8 mouse cellular contexts compared by ENCODE assay signal in the genomic region with DNA sequence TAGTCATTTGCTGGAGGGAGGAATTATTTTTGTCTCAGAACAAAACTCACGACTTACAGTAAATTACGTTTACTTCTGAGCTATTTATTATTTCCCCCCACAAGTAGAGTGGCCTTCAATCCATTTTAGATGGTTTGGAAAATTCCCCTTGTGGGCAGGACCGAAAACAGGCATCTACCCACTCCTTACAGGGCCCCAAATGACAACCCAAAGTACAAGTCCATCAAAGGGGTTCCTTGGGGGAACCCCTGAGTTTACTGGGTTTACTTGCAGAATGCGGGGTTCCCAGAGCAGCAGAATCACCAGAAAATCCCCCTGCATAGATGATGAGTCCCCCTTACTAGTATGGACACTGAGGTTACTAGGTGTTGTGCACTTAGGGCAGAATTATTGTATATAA. TPM values are rescaled to one million over a fixed set of nuclear protein-coding genes. Genes with fewer than 3 reads are reported as not detected.
DNase-seq lines count a peak whose midpoint lies in the region; ATAC-seq and TF ChIP-seq lines count a peak whose summit lies in the region.

No protein-coding gene starts in this region.

- peak overlapping the region; percentile 83 for H3K4me3 ChIP-seq in kidney, adult 2 months (ENCODE audit: insufficient read depth, low read depth, low read length)
- H3K4me3 ChIP-seq in MEL (ENCODE audit: control insufficient read depth in 1 of 2, insufficient read depth in 1 of 2, low read depth in 2 of 2, low read length in 2 of 2) = peak overlapping the region; percentile 78 to 90
- H3K4me3 ChIP-seq in hindbrain, embryonic 14.5 days (replicated peaks; ENCODE audit: low read length) = peak overlapping the region; percentile 88
- peak overlapping the region; percentile 87 for H3K4me3 ChIP-seq in midbrain, embryonic 13.5 days (replicated peaks)

- H3K9ac ChIP-seq in MEL (ENCODE audit: control insufficient read depth, low read depth, low read length, poor library complexity, severe bottlenecking) = peak overlapping the region; percentile 78
- peak overlapping the region; percentile 82 for H3K9ac ChIP-seq in hindbrain, embryonic 14.5 days
- peak overlapping the region; percentile 81 for H3K9ac ChIP-seq in midbrain, embryonic 13.5 days (replicated peaks)

- H3K27ac ChIP-seq in kidney, adult 2 months (ENCODE audit: insufficient read depth, low read depth, low read length) = no peak overlapping the region
- H3K27ac ChIP-seq in MEL (ENCODE audit: control insufficient read depth, low read depth, low read length) = peak overlapping the region; percentile 51
- H3K27ac ChIP-seq in hindbrain, embryonic 14.5 days = no peak overlapping the region
- H3K27ac ChIP-seq in midbrain, embryonic 13.5 days = no peak overlapping the region

- no peak for ATAC-seq in hindbrain, embryonic 14.5 days (ENCODE audit: low FRiP score)
- ATAC-seq in midbrain, embryonic 13.5 days = no peak

- no peak for TF ChIP-seq CTCF in kidney, adult 2 months (conservative IDR thresholded peaks at IDR 0.05; ENCODE audit: insufficient read depth, insufficient read length, low read depth, low read length)
- no peak for TF ChIP-seq CTCF in MEL (IDR thresholded peaks at IDR 0.05 in 2 of 3, conservative IDR thresholded peaks at IDR 0.05 in 1 of 3; ENCODE audit: control insufficient read depth in 1 of 3, insufficient read depth in 1 of 3, low read depth in 2 of 3, low read length in 3 of 3, poor library complexity in 1 of 3, severe bottlenecking in 1 of 3)

- WGBS in kidney, adult 2 months = 18% methylated on average over 4 of the region's 4 CpGs
- 48% methylated on average over 4 of the region's 4 CpGs for WGBS in hindbrain, embryonic 14.5 days
- 53% methylated on average over 4 of the region's 4 CpGs for WGBS in midbrain, embryonic 13.5 days

- H3K27me3 ChIP-seq in kidney, adult 2 months (replicated peaks; ENCODE audit: control insufficient read depth, insufficient read depth, low read length) = no peaks in the 10 kb centered on the region
- no peaks in the 10 kb centered on the region for H3K27me3 ChIP-seq in MEL (ENCODE audit: control insufficient read depth in 1 of 2, insufficient read depth in 2 of 2, low read length in 2 of 2)
- no peaks in the 10 kb centered on the region for H3K27me3 ChIP-seq in hindbrain, embryonic 14.5 days (ENCODE audit: control insufficient read depth, insufficient read depth, low read length)
- no peaks in the 10 kb centered on the region for H3K27me3 ChIP-seq in midbrain, embryonic 13.5 days

- H3K79me2 ChIP-seq in MEL (ENCODE audit: control insufficient read depth, insufficient read depth, low read length, poor library complexity) = peaks cover 12% of the 10 kb centered on the region

- DNase-seq in kidney, adult 2 months = no peak
- no peak for DNase-seq in kidney, adult 11 months
- DNase-seq in MEL (ENCODE audit: low read depth, low spot score) = no peak
- DNase-seq in hindbrain, embryonic 14.5 days (ENCODE audit: low spot score) = no peak
- DNase-seq in embryo, embryonic 10 days (ENCODE audit: low spot score) = no peak
- no peak for DNase-seq in testis, postnatal 10 days (ENCODE audit: low spot score)
- DNase-seq in gastrocnemius, postnatal 14 days = no peak

- TF ChIP-seq EP300 in MEL (IDR thresholded peaks at IDR 0.05; ENCODE audit: low read depth in 1 of 2, low read length in 2 of 2) = no peak

- no peak for TF ChIP-seq POLR2A in kidney, adult 2 months (IDR thresholded peaks at IDR 0.05; ENCODE audit: low read depth, low read length)
- TF ChIP-seq POLR2A in MEL (IDR thresholded peaks at IDR 0.05; ENCODE audit: control insufficient read depth in 1 of 2, insufficient read depth in 1 of 2, low read depth in 1 of 2, low read length in 2 of 2, poor library complexity in 1 of 2) = no peak

- H3K4me1 ChIP-seq in kidney, adult 2 months (ENCODE audit: control insufficient read depth, insufficient read depth, low read length) = peaks cover 2% of the 10 kb centered on the region; the same call in 1 of the 2 replicates
- H3K4me1 ChIP-seq in MEL (ENCODE audit: control insufficient read depth in 1 of 2, insufficient read depth in 2 of 2, low read length in 2 of 2) = peaks cover 0 to 11% of the 10 kb centered on the region in 2 experiments; a peak in 3 of 4 replicates
- H3K4me1 ChIP-seq in hindbrain, embryonic 14.5 days (replicated peaks; ENCODE audit: control insufficient read depth, insufficient read depth, low read length) = peaks cover 13% of the 10 kb centered on the region
- peaks cover 16% of the 10 kb centered on the region for H3K4me1 ChIP-seq in midbrain, embryonic 13.5 days (replicated peaks)

- intact Hi-C loops in gastrocnemius, postnatal 14 days (cut with DNase I; ENCODE audit: low total_unique reads) = no loop called here

- no peaks in the 10 kb centered on the region for H3K36me3 ChIP-seq in kidney, adult 2 months (ENCODE audit: control insufficient read depth, insufficient read depth, low read length)
- peaks cover 0 to 8% of the 10 kb centered on the region in 2 experiments for H3K36me3 ChIP-seq in MEL (ENCODE audit: control insufficient read depth in 1 of 2, insufficient read depth in 2 of 2, low read length in 2 of 2)
- peaks cover 36% of the 10 kb centered on the region for H3K36me3 ChIP-seq in hindbrain, embryonic 14.5 days (replicated peaks; ENCODE audit: control insufficient read depth, insufficient read depth)
- H3K36me3 ChIP-seq in midbrain, embryonic 13.5 days = peaks cover 37% of the 10 kb centered on the region

- no peaks in the 10 kb centered on the region for H3K9me3 ChIP-seq in MEL (replicated peaks; ENCODE audit: insufficient read depth, low read length)
- no peaks in the 10 kb centered on the region for H3K9me3 ChIP-seq in hindbrain, embryonic 14.5 days (ENCODE audit: control insufficient read depth, low read length)
- H3K9me3 ChIP-seq in midbrain, embryonic 13.5 days = no peaks in the 10 kb centered on the region

- H3K4me2 ChIP-seq in hindbrain, embryonic 14.5 days (replicated peaks) = peak overlapping the region; percentile 70
- H3K4me2 ChIP-seq in midbrain, embryonic 13.5 days (replicated peaks) = peak overlapping the region; percentile 65

- no peak for TF ChIP-seq RAD21 in MEL (IDR thresholded peaks at IDR 0.05; ENCODE audit: low read depth, low read length)

TF ChIP-seq in MEL, 35 proteins besides CTCF, POLR2A, EP300 and RAD21 (continues in another document):
- TF ChIP-seq ZMIZ1 (IDR thresholded peaks at IDR 0.05; ENCODE audit: low read depth, low read length) (no peak), POLR2AphosphoS5 (IDR thresholded peaks at IDR 0.05; ENCODE audit: borderline replicate concordance, low read depth, low read length) (no peak), ZNF384 (IDR thresholded peaks at IDR 0.05; ENCODE audit: low read depth, low read length) (no peak), SMC3 (IDR thresholded peaks at IDR 0.05; ENCODE audit: low read depth, low read length) (no peak), UBTF (IDR thresholded peaks at IDR 0.05; ENCODE audit: borderline replicate concordance, insufficient read depth, low read depth, low read length) (no peak), USF2 (IDR thresholded peaks at IDR 0.05; ENCODE audit: borderline replicate concordance in 1 of 2, insufficient read depth in 1 of 2, low read depth in 1 of 2, low read length in 2 of 2) (no peak), GATA1 (IDR thresholded peaks at IDR 0.05; ENCODE audit: low read depth, low read length) (no peak), CHD2 (IDR thresholded peaks at IDR 0.05; ENCODE audit: low read length) (no peak), MYB (IDR thresholded peaks at IDR 0.05; ENCODE audit: low read depth, low read length) (no peak), NELFE (IDR thresholded peaks at IDR 0.05; ENCODE audit: low read depth, low read length) (no peak), E2F4 (IDR thresholded peaks at IDR 0.05; ENCODE audit: borderline replicate concordance, low read depth, low read length) (no peak), RCOR1 (IDR thresholded peaks at IDR 0.05; ENCODE audit: low read depth, low read length) (no peak), MAZ (IDR thresholded peaks at IDR 0.05; ENCODE audit: low read depth, low read length) (no peak)

RNA-seq across cellular contexts. Expression of a gene that starts 0.8 kb away (rescaled TPM):
- 37.1 and 41.6 TPM in 2 replicates for polyA plus RNA-seq in kidney, adult 2 months (2012; rRNA removed)
- total RNA-seq in MEL (2012; rRNA removed) = 37.0 and 37.8 TPM in 2 replicates
- polyA plus RNA-seq in MEL (2012; ENCODE audit: insufficient read depth in 1 of 2, insufficient read length in 2 of 2, low read depth in 1 of 2, low replicate concordance in 2 of 2, missing spikeins in 1 of 2) = 10 to 100 TPM in 1 of 2 experiments, not detected in 1; 58.6 TPM
- polyA plus RNA-seq in hindbrain, embryonic 14.5 days (2014; fragmentation: Nextera tagmentation; extraction: Ambion mirVana) = 36.3 and 37.7 TPM in 2 replicates
- 39.7 and 40.2 TPM in 2 replicates for polyA plus RNA-seq in midbrain, embryonic 13.5 days (2015; fragmentation: Nextera tagmentation; extraction: Ambion mirVana)
- 10 to 100 TPM; 12.2 to 15.2 TPM for total RNA-seq in gastrocnemius, postnatal 14 days (2021)

RNA-seq across cellular contexts. Expression of a gene that starts 10.8 kb away (rescaled TPM):
- polyA plus RNA-seq in kidney, adult 2 months (2012; rRNA removed) = 117 and 159 TPM in 2 replicates
- total RNA-seq in MEL (2012; rRNA removed) = 150 and 169 TPM in 2 replicates
- polyA plus RNA-seq in MEL (2012; ENCODE audit: insufficient read depth in 1 of 2, insufficient read length in 2 of 2, low read depth in 1 of 2, low replicate concordance in 2 of 2, missing spikeins in 1 of 2) = 100 to 1,000 TPM in 1 of 2 experiments, not detected in 1; 178 TPM
- 414 and 418 TPM in 2 replicates for polyA plus RNA-seq in hindbrain, embryonic 14.5 days (2014; fragmentation: Nextera tagmentation; extraction: Ambion mirVana)
- 347 and 349 TPM in 2 replicates for polyA plus RNA-seq in midbrain, embryonic 13.5 days (2015; fragmentation: Nextera tagmentation; extraction: Ambion mirVana)
- total RNA-seq in gastrocnemius, postnatal 14 days (2021) = 100 to 1,000 TPM; 640 to 730 TPM

RNA-seq across cellular contexts. Expression of a gene that starts 11.2 kb away (rescaled TPM):
- polyA plus RNA-seq in kidney, adult 2 months (2012; rRNA removed) = 2.0 and 2.4 TPM in 2 replicates
- 26.9 and 27.2 TPM in 2 replicates for total RNA-seq in MEL (2012; rRNA removed)
- 10 to 100 TPM in 1 of 2 experiments, not detected in 1; 32.7 TPM for polyA plus RNA-seq in MEL (2012; ENCODE audit: insufficient read depth in 1 of 2, insufficient read length in 2 of 2, low read depth in 1 of 2, low replicate concordance in 2 of 2, missing spikeins in 1 of 2)
- 4.1 and 4.6 TPM in 2 replicates for polyA plus RNA-seq in hindbrain, embryonic 14.5 days (2014; fragmentation: Nextera tagmentation; extraction: Ambion mirVana)
- 8.3 and 10.2 TPM in 2 replicates for polyA plus RNA-seq in midbrain, embryonic 13.5 days (2015; fragmentation: Nextera tagmentation; extraction: Ambion mirVana)
- 1 to 10 TPM in 1 of 2 experiments, under 1 TPM in 1; 0.80 to 1.3 TPM for total RNA-seq in gastrocnemius, postnatal 14 days (2021)

RNA-seq across cellular contexts. Expression of a gene that starts 35.3 kb away (rescaled TPM):
- 3.6 and 4.1 TPM in 2 replicates for polyA plus RNA-seq in kidney, adult 2 months (2012; rRNA removed)
- total RNA-seq in MEL (2012; rRNA removed) = 9.6 and 10.0 TPM in 2 replicates
- 10 to 100 TPM in 1 of 2 experiments, not detected in 1; 13.3 TPM for polyA plus RNA-seq in MEL (2012; ENCODE audit: insufficient read depth in 1 of 2, insufficient read length in 2 of 2, low read depth in 1 of 2, low replicate concordance in 2 of 2, missing spikeins in 1 of 2)
- polyA plus RNA-seq in hindbrain, embryonic 14.5 days (2014; fragmentation: Nextera tagmentation; extraction: Ambion mirVana) = 157 and 165 TPM in 2 replicates
- polyA plus RNA-seq in midbrain, embryonic 13.5 days (2015; fragmentation: Nextera tagmentation; extraction: Ambion mirVana) = 118 and 132 TPM in 2 replicates
- total RNA-seq in gastrocnemius, postnatal 14 days (2021) = 10 to 100 TPM; 10.6 TPM
